Mouse (Mus musculus) heart, postnatal 0 days (tissue): ENCODE data around the gene St6galnac6.

ENCODE experiments used
- CTCF ChIP-seq: IDR thresholded peaks from 2 replicates; pipeline ENCODE4 v1.5.1; 2016; ENCODE audit warnings: antibody characterized with exemption, control low read depth, low read depth
- EP300 ChIP-seq: IDR thresholded peaks from 2 replicates; pipeline ENCODE4 v1.6.1; 2016; ENCODE audit warnings: antibody characterized with exemption, low read depth

- no peak for TF ChIP-seq CTCF
- TF ChIP-seq EP300, result no peak
Measured at GRCm38 (mm10) chr2:32627266-32628043, 27.9 kb downstream of the St6galnac6 start.
